Mouse (Mus musculus): ENCODE results near the gene Eci1. TPM values are rescaled to one million over a fixed set of nuclear protein-coding genes. Genes with fewer than 3 reads are reported as not detected.

The Eci1 gene
- polyA plus RNA-seq (2015; fragmentation: Nextera tagmentation; extraction: Ambion mirVana): 159 and 161 TPM in 2 replicates

GRCm38 (mm10) chr17:24426471-24427169, at the start of gene Eci1:
Gene Eci1 (plus strand): TSS chr17:24426641.
- Histone ChIP-seq H3K27me3 (replicated peaks; ENCODE audit: control insufficient read depth, insufficient read depth, low read length) (no peaks in the 10 kb centered on the region), H3K4me2 (ENCODE audit: low read depth, low read length) (peak within 1 kb of the TSS; percentile 59), H3K9me3 (ENCODE audit: control insufficient read depth, low read length) (no peaks in the 10 kb centered on the region), H3K4me3 (ENCODE audit: low read length) (peak within 1 kb of the TSS; percentile 85), H3K9ac (ENCODE audit: low read depth, low read length) (peak within 1 kb of the TSS; percentile 97), H3K4me1 (ENCODE audit: control insufficient read depth, insufficient read depth, low read length) (0 out of 2 replicates have a peak, but pooled peaks cover 11% of the 10 kb centered on the region), H3K27ac (ENCODE audit: low read length) (peak within 1 kb of the TSS; percentile 98), H3K36me3 (ENCODE audit: control insufficient read depth, insufficient read depth, low read length) (peaks cover 17% of the 10 kb centered on the region)
- ATAC-seq: peak; percentile 98
- WGBS: 0% methylated on average over 48 of the region's 48 CpGs

- Histone ChIP-seq H3K27me3 (replicated peaks; ENCODE audit: control insufficient read depth, insufficient read depth, low read length) (no peaks in the 10 kb centered on the region), H3K4me2 (ENCODE audit: low read depth, low read length) (no peak overlapping the region), H3K4me3 (ENCODE audit: low read length) (no peak overlapping the region), H3K9me3 (ENCODE audit: control insufficient read depth, low read length) (no peaks in the 10 kb centered on the region), H3K9ac (ENCODE audit: low read depth, low read length) (no peak overlapping the region), H3K27ac (ENCODE audit: low read length) (no peak overlapping the region), H3K4me1 (ENCODE audit: control insufficient read depth, insufficient read depth, low read length) (no peaks in the 10 kb centered on the region), H3K36me3 (ENCODE audit: control insufficient read depth, insufficient read depth, low read length) (0 out of 2 replicates have a peak, but pooled peaks cover 9% of the 10 kb centered on the region)
- no peak for ATAC-seq
- WGBS: 95% methylated on average over 2 of the region's 2 CpGs
Measured at GRCm38 (mm10) chr17:24378496-24378895, 47.9 kb upstream of the Eci1 start.

GRCm38 (mm10) chr17:24383789-24384188, 42.7 kb upstream of the Eci1 start:
- no peak for ATAC-seq

DNA sequence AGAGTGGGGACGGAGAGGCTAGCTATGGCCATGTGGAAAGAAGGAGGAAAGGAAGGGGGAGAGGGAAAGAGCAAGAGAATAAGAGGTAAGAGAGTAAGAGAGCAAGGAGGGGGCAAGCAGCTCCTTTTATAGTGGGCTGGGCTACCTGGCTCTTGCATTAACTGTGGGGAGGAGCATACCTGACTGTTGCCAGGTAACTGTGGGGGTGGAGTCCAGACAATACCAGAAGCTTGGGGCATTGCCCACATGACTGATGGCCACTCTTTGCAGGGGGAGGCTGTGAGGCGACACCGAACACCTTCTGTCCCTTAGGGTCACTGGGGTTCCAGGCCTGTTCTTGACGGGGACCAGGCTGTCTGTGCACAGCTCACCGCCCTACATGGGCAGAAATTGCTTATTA, 37.7 kb upstream of the Eci1 start:
- 83% methylated on average over 5 of the region's 5 CpGs for WGBS
- Histone ChIP-seq H3K27ac (ENCODE audit: low read length) (no peak overlapping the region), H3K9me3 (ENCODE audit: control insufficient read depth, low read length) (no peaks in the 10 kb centered on the region), H3K4me1 (ENCODE audit: control insufficient read depth, insufficient read depth, low read length) (no peaks in the 10 kb centered on the region), H3K4me3 (ENCODE audit: low read length) (no peak overlapping the region), H3K4me2 (ENCODE audit: low read depth, low read length) (no peak overlapping the region), H3K36me3 (ENCODE audit: control insufficient read depth, insufficient read depth, low read length) (peaks cover 2% of the 10 kb centered on the region; the same call in 1 of the 2 replicates), H3K27me3 (replicated peaks; ENCODE audit: control insufficient read depth, insufficient read depth, low read length) (no peaks in the 10 kb centered on the region), H3K9ac (ENCODE audit: low read depth, low read length) (no peak overlapping the region)
- ATAC-seq: no peak

More at GRCm38 (mm10) chr17:24383789-24384188, 42.7 kb upstream of the Eci1 start:
- H3K4me1 ChIP-seq (ENCODE audit: control insufficient read depth, insufficient read depth, low read length): no peaks in the 10 kb centered on the region
- H3K4me3 ChIP-seq (ENCODE audit: low read length): no peak overlapping the region
- no peak overlapping the region for H3K4me2 ChIP-seq (ENCODE audit: low read depth, low read length)
- 82% methylated on average over 8 of the region's 8 CpGs for WGBS
- no peaks in the 10 kb centered on the region for H3K9me3 ChIP-seq (ENCODE audit: control insufficient read depth, low read length)
- H3K27ac ChIP-seq (ENCODE audit: low read length): no peak overlapping the region
- H3K36me3 ChIP-seq (ENCODE audit: control insufficient read depth, insufficient read depth, low read length): peaks cover 7% of the 10 kb centered on the region; the same call in 1 of the 2 replicates
- no peak overlapping the region for H3K9ac ChIP-seq (ENCODE audit: low read depth, low read length)
- H3K27me3 ChIP-seq (replicated peaks; ENCODE audit: control insufficient read depth, insufficient read depth, low read length): no peaks in the 10 kb centered on the region

DNA sequence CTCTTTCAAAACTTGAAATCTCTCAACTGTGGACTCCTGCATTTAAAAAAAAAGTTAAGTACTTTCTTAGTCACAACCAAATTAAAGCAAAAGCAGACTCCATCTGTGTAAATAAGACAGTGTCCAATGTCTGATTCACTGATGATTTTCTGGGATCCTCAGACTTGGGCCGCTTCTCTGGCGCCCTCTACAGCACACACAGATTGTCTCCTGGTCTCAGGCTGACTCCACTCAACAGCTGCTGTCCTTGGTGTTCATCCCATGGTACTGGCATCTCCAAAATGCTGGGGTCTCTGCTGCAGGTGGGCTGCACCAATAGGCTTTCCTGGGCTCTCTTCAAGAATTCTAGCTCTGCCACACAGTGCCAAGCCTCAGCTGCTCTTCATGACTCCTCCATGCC, 36.6 kb upstream of the Eci1 start:
- Histone ChIP-seq H3K27me3 (replicated peaks; ENCODE audit: control insufficient read depth, insufficient read depth, low read length) (no peaks in the 10 kb centered on the region), H3K9me3 (ENCODE audit: control insufficient read depth, low read length) (no peaks in the 10 kb centered on the region), H3K4me2 (ENCODE audit: low read depth, low read length) (no peak overlapping the region), H3K4me1 (ENCODE audit: control insufficient read depth, insufficient read depth, low read length) (no peaks in the 10 kb centered on the region), H3K36me3 (ENCODE audit: control insufficient read depth, insufficient read depth, low read length) (no peaks in the 10 kb centered on the region; the same call in 1 of the 2 replicates), H3K27ac (ENCODE audit: low read length) (no peak overlapping the region), H3K4me3 (ENCODE audit: low read length) (no peak overlapping the region), H3K9ac (ENCODE audit: low read depth, low read length) (no peak overlapping the region)
- no peak for ATAC-seq
- 8% methylated on average over 2 of the region's 2 CpGs for WGBS

GRCm38 (mm10) chr17:24391149-24391548, 35.3 kb upstream of the Eci1 start:
- Histone ChIP-seq H3K27me3 (replicated peaks; ENCODE audit: control insufficient read depth, insufficient read depth, low read length) (no peaks in the 10 kb centered on the region), H3K27ac (ENCODE audit: low read length) (no peak overlapping the region), H3K9ac (ENCODE audit: low read depth, low read length) (no peak overlapping the region), H3K4me2 (ENCODE audit: low read depth, low read length) (no peak overlapping the region), H3K36me3 (ENCODE audit: control insufficient read depth, insufficient read depth, low read length) (no peaks in the 10 kb centered on the region), H3K4me1 (ENCODE audit: control insufficient read depth, insufficient read depth, low read length) (no peaks in the 10 kb centered on the region), H3K9me3 (ENCODE audit: control insufficient read depth, low read length) (no peaks in the 10 kb centered on the region), H3K4me3 (ENCODE audit: low read length) (no peak overlapping the region)
- no peak for ATAC-seq
- 72% methylated on average over 8 of the region's 8 CpGs for WGBS

- Histone ChIP-seq H3K4me3 (ENCODE audit: low read length) (no peak overlapping the region), H3K27me3 (replicated peaks; ENCODE audit: control insufficient read depth, insufficient read depth, low read length) (no peaks in the 10 kb centered on the region), H3K27ac (ENCODE audit: low read length) (no peak overlapping the region), H3K36me3 (ENCODE audit: control insufficient read depth, insufficient read depth, low read length) (no peaks in the 10 kb centered on the region), H3K9me3 (ENCODE audit: control insufficient read depth, low read length) (no peaks in the 10 kb centered on the region), H3K4me1 (ENCODE audit: control insufficient read depth, insufficient read depth, low read length) (no peaks in the 10 kb centered on the region), H3K4me2 (ENCODE audit: low read depth, low read length) (no peak overlapping the region), H3K9ac (ENCODE audit: low read depth, low read length) (no peak overlapping the region)
- ATAC-seq: peak; percentile 93
- WGBS: 22% methylated on average over 4 of the region's 4 CpGs
Measured at GRCm38 (mm10) chr17:24393527-24393926, 32.9 kb upstream of the Eci1 start.

DNA sequence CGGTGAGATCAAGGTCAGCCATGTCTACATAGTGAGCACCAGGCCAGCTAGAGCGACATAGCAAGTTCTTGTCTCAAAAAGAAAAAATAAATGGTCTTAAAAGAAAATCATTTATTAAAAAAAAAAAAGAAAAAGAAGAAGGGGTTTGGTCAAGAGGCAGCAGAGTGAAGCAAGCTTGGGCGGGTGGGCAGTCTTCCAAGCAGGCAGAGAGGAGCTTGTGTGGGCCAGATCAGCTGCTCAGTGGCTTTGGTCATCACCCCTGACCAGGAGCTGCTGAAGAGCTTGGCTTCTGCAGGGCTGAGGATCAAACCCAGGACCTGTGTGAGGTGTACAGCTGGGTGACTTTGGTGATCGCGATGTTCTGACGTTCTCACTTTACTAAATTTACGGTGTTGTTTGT, 32.0 kb upstream of the Eci1 start:
- Histone ChIP-seq H3K4me1 (ENCODE audit: control insufficient read depth, insufficient read depth, low read length) (no peaks in the 10 kb centered on the region), H3K36me3 (ENCODE audit: control insufficient read depth, insufficient read depth, low read length) (no peaks in the 10 kb centered on the region), H3K4me3 (ENCODE audit: low read length) (no peak overlapping the region), H3K9ac (ENCODE audit: low read depth, low read length) (no peak overlapping the region), H3K27ac (ENCODE audit: low read length) (no peak overlapping the region), H3K4me2 (ENCODE audit: low read depth, low read length) (no peak overlapping the region), H3K9me3 (ENCODE audit: control insufficient read depth, low read length) (no peaks in the 10 kb centered on the region), H3K27me3 (replicated peaks; ENCODE audit: control insufficient read depth, insufficient read depth, low read length) (no peaks in the 10 kb centered on the region)
- WGBS: 83% methylated on average over 7 of the region's 7 CpGs
- ATAC-seq: no peak

DNA sequence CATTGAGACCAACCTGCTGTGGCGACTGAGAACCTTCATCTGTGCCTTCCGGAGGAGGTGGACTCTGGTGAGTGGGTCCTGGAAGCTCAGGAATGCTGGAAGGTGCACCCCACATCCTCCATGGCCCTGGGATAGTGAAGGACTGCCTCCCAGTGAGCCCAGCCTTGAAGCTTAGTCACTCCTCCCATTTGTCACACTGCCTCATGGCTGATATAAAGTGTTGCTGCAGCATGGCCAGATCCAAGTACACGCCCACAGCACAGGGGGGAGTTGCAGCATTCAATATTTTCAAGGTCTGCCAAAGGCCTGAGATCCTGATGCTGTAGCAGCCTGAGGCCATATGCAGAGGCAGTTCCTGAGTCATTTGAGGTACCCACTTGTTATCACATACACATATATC, 24.1 kb upstream of the Eci1 start:
- Histone ChIP-seq H3K9me3 (ENCODE audit: control insufficient read depth, low read length) (no peaks in the 10 kb centered on the region), H3K27me3 (replicated peaks; ENCODE audit: control insufficient read depth, insufficient read depth, low read length) (no peaks in the 10 kb centered on the region), H3K4me2 (ENCODE audit: low read depth, low read length) (no peak overlapping the region), H3K4me3 (ENCODE audit: low read length) (no peak overlapping the region), H3K4me1 (ENCODE audit: control insufficient read depth, insufficient read depth, low read length) (no peaks in the 10 kb centered on the region), H3K9ac (ENCODE audit: low read depth, low read length) (no peak overlapping the region), H3K36me3 (ENCODE audit: control insufficient read depth, insufficient read depth, low read length) (peaks cover 6% of the 10 kb centered on the region; the same call in 1 of the 2 replicates), H3K27ac (ENCODE audit: low read length) (no peak overlapping the region)
- no peak for ATAC-seq
- 85% methylated on average over 3 of the region's 3 CpGs for WGBS
